Mouse (Mus musculus) frontal cortex, adult 2 months (tissue): ENCODE data around the gene Gramd1a. TPM values are rescaled to one million over a fixed set of nuclear protein-coding genes. Genes with fewer than 3 reads are reported as not detected.

Experiments used
- DNase-seq, 2 experiments: peaks; one replicate each; pipeline ENCODE4 v3.0.0; 2022; ENCODE audit warnings: low spot score in 1 of 2; ENCODE audit errors: extremely low spot score in 1 of 2
- polyA plus RNA-seq: library from polyadenylated mRNA; depleted of rRNA; stranded (reverse); fragments of >200 nt; gene quantifications from 2 replicates; pipeline ENCODE4 v1.2.3, GENCODE M21; 2012; rRNA removed

The Gramd1a gene
- polyA plus RNA-seq: 174 and 186 TPM in 2 replicates

GRCm38 (mm10) chr7:31155296-31156033 lies at the start of gene Gramd1a:
TSS of gene Gramd1a (minus strand) at chr7:31155896.
- no peak for DNase-seq

GRCm38 (mm10) chr7:31195591-31196307 lies 40.1 kb upstream of the Gramd1a start:
- DNase-seq: no peak

GRCm38 (mm10) chr7:31184711-31185110 lies 29.0 kb upstream of the Gramd1a start:
- DNase-seq: no peak

GRCm38 (mm10) chr7:31182863-31183262 lies 27.2 kb upstream of the Gramd1a start:
- no peak for DNase-seq

- peak; percentile 23 to 88 for DNase-seq
Measured at GRCm38 (mm10) chr7:31176886-31177763, 21.4 kb upstream of the Gramd1a start.

- DNase-seq: no peak
Measured at GRCm38 (mm10) chr7:31175096-31175495, 19.4 kb upstream of the Gramd1a start.

- no peak for DNase-seq
Measured at GRCm38 (mm10) chr7:31174466-31174865, 18.8 kb upstream of the Gramd1a start.

GRCm38 (mm10) chr7:31172238-31172637 lies 16.5 kb upstream of the Gramd1a start:
- DNase-seq: peak in 1 of 2 experiments; percentile 39

- no peak for DNase-seq
Measured at GRCm38 (mm10) chr7:31170520-31170919, 14.8 kb upstream of the Gramd1a start.

- no peak for DNase-seq
Measured at GRCm38 (mm10) chr7:31168412-31168811, 12.7 kb upstream of the Gramd1a start.

- no peak for DNase-seq
Measured at GRCm38 (mm10) chr7:31164748-31165147, 9.1 kb upstream of the Gramd1a start.

- no peak for DNase-seq
Measured at GRCm38 (mm10) chr7:31163666-31164577, 8.2 kb upstream of the Gramd1a start.

- no peak for DNase-seq
Measured at GRCm38 (mm10) chr7:31162324-31162723, 6.6 kb upstream of the Gramd1a start.

- DNase-seq: no peak
Measured at GRCm38 (mm10) chr7:31161831-31162230, 6.1 kb upstream of the Gramd1a start.

GRCm38 (mm10) chr7:31161246-31161645 lies 5.5 kb upstream of the Gramd1a start:
- no peak for DNase-seq

- no peak for DNase-seq
Measured at GRCm38 (mm10) chr7:31160763-31161162, 5.1 kb upstream of the Gramd1a start.

GRCm38 (mm10) chr7:31156034-31156928 lies 585 bp upstream of the Gramd1a start:
- DNase-seq: no peak

GRCm38 (mm10) chr7:31153536-31154320 lies 2.0 kb downstream of the Gramd1a start:
- no peak for DNase-seq
